Mouse (Mus musculus) kidney, embryonic 14.5 days (tissue): Measurements from ENCODE around the gene Jmjd8. TPM values are rescaled to one million over a fixed set of nuclear protein-coding genes. Genes with fewer than 3 reads are reported as not detected.

Source experiments
- ATAC-seq: fragments of 200-750 bp; cut with Nextera tagmentation; 2 replicates; pipeline ENCODE4 v1.8.0; 2017; ENCODE audit warnings: moderate number of reproducible peaks, mild to moderate bottlenecking, moderate TSS enrichment, moderate library complexity; ENCODE audit not compliant: low FRiP score, low TSS enrichment
- H3K27ac ChIP-seq: fragments of 300-500 bp; sonication (generic); 2 replicates; pipeline ENCODE4 v1.5.1; 2014; ENCODE audit warnings: low read depth, mild to moderate bottlenecking, low read length, moderate library complexity, mixed read lengths
- H3K27me3 ChIP-seq: fragments of 300-500 bp; sonication (generic); 2 replicates; pipeline ENCODE4 v1.6.1; 2014; ENCODE audit warnings: mild to moderate bottlenecking, low read length; ENCODE audit not compliant: control insufficient read depth, insufficient read depth
- H3K36me3 ChIP-seq: fragments of 300-500 bp; sonication (generic); 2 replicates; pipeline ENCODE4 v1.6.1; 2014; ENCODE audit warnings: low read length, mixed read lengths; ENCODE audit not compliant: control insufficient read depth, insufficient read depth
- H3K4me1 ChIP-seq: fragments of 300-500 bp; sonication (generic); 2 replicates; pipeline ENCODE4 v1.6.1; 2014; ENCODE audit warnings: low read length, mixed read lengths; ENCODE audit not compliant: control insufficient read depth, insufficient read depth
- H3K4me2 ChIP-seq: fragments of 300-500 bp; sonication (generic); replicated peaks from 2 replicates; pipeline ENCODE4 v1.6.1; 2014; ENCODE audit warnings: low read depth, mild to moderate bottlenecking, low read length
- H3K4me3 ChIP-seq: fragments of 300-500 bp; sonication (generic); 2 replicates; pipeline ENCODE4 v1.5.1; 2014; ENCODE audit warnings: mild to moderate bottlenecking, low read length
- H3K9ac ChIP-seq: fragments of 300-500 bp; sonication (generic); 2 replicates; pipeline ENCODE4 v1.6.1; 2014; ENCODE audit warnings: low read depth, mild to moderate bottlenecking, low read length, moderate library complexity
- H3K9me3 ChIP-seq: fragments of 300-500 bp; sonication (generic); 2 replicates; pipeline ENCODE4 v1.6.1; 2016; ENCODE audit warnings: low read length; ENCODE audit not compliant: control insufficient read depth
- WGBS: fragments of 180-500 bp; shearing (Covaris S2); extraction: QIAGEN DNeasy Blood & Tissue Kit; methylation state at CpG from one replicate; pipeline ENCODE4 v1.1.7; 2014; 5-methylcytosine and 5-hydroxymethylcytosine counted together
- polyA plus RNA-seq: library from polyadenylated mRNA; unstranded; fragments of >200 nt; fragmentation: Nextera tagmentation; extraction: Ambion mirVana; gene quantifications from 2 replicates; pipeline ENCODE4 v1.2.1, GENCODE M21; 2014

Jmjd8 gene
- polyA plus RNA-seq, 1 experiment from 2014 or later = 45.7 TPM

- H3K36me3 ChIP-seq = peaks cover 17% of the 10 kb centered on the region
- H3K4me1 ChIP-seq = peaks cover 30% of the 10 kb centered on the region
- ATAC-seq = no peak
- H3K4me3 ChIP-seq = peak overlapping the region; percentile 69
- no peaks in the 10 kb centered on the region for H3K9me3 ChIP-seq
- H3K27me3 ChIP-seq = no peaks in the 10 kb centered on the region
- 0 out of 2 replicates have a peak overlapping the region, but pooled peaks have one; percentile 1 for H3K27ac ChIP-seq
- WGBS = 63% methylated on average over 10 of the region's 10 CpGs
- peak overlapping the region; percentile 73 for H3K4me2 ChIP-seq
- peak overlapping the region; percentile 75 for H3K9ac ChIP-seq
These were observed 47.8 kb downstream of the Jmjd8 start for GRCm38 (mm10) chr17:25876347-25876915.

GRCm38 (mm10) chr17:25877025-25877424, 48.4 kb downstream of the Jmjd8 start:
- Histone ChIP-seq H3K4me1 (peaks cover 33% of the 10 kb centered on the region), H3K9ac (no peak overlapping the region), H3K4me2 (no peak overlapping the region), H3K36me3 (peaks cover 20% of the 10 kb centered on the region), H3K27me3 (no peaks in the 10 kb centered on the region), H3K27ac (no peak overlapping the region), H3K4me3 (no peak overlapping the region), H3K9me3 (no peaks in the 10 kb centered on the region)
- 95% methylated on average over 3 of the region's 3 CpGs for WGBS
- no peak for ATAC-seq

- no peak overlapping the region for H3K27ac ChIP-seq
- 93% methylated on average over 32 of the region's 32 CpGs for WGBS
These were observed 49.3 kb downstream of the Jmjd8 start for GRCm38 (mm10) chr17:25877741-25878610.

GRCm38 (mm10) chr17:25878611-25879180, 50.0 kb downstream of the Jmjd8 start:
- Histone ChIP-seq H3K27ac (no peak overlapping the region), H3K27me3 (no peaks in the 10 kb centered on the region), H3K9me3 (no peaks in the 10 kb centered on the region), H3K4me2 (no peak overlapping the region), H3K9ac (no peak overlapping the region), H3K4me3 (no peak overlapping the region), H3K4me1 (peaks cover 33% of the 10 kb centered on the region), H3K36me3 (peaks cover 36% of the 10 kb centered on the region)
- WGBS = 87% methylated on average over 19 of the region's 19 CpGs
- ATAC-seq = no peak

More at GRCm38 (mm10) chr17:25877741-25878610, 49.3 kb downstream of the Jmjd8 start:
- no peaks in the 10 kb centered on the region for H3K27me3 ChIP-seq
- no peaks in the 10 kb centered on the region for H3K9me3 ChIP-seq
- H3K4me1 ChIP-seq = peaks cover 33% of the 10 kb centered on the region
- H3K4me3 ChIP-seq = no peak overlapping the region
- H3K9ac ChIP-seq = no peak overlapping the region
- no peak for ATAC-seq
- no peak overlapping the region for H3K4me2 ChIP-seq
- peaks cover 29% of the 10 kb centered on the region for H3K36me3 ChIP-seq

- H3K9me3 ChIP-seq = no peaks in the 10 kb centered on the region
- H3K4me2 ChIP-seq = no peak overlapping the region
- no peak overlapping the region for H3K4me3 ChIP-seq
- H3K4me1 ChIP-seq = peaks cover 29% of the 10 kb centered on the region
- no peak for ATAC-seq
- 54% methylated on average over 4 of the region's 4 CpGs for WGBS
- H3K36me3 ChIP-seq = peaks cover 40% of the 10 kb centered on the region
- H3K27ac ChIP-seq = no peak overlapping the region
- H3K9ac ChIP-seq = no peak overlapping the region
- H3K27me3 ChIP-seq = no peaks in the 10 kb centered on the region
These were observed 50.6 kb downstream of the Jmjd8 start for GRCm38 (mm10) chr17:25879261-25879660.

GRCm38 (mm10) chr17:25879750-25880149, 51.1 kb downstream of the Jmjd8 start:
- Histone ChIP-seq H3K9me3 (no peaks in the 10 kb centered on the region), H3K4me3 (no peak overlapping the region), H3K36me3 (peaks cover 45% of the 10 kb centered on the region), H3K9ac (peak overlapping the region; percentile 23; the same call in 1 of the 2 replicates), H3K4me1 (peaks cover 29% of the 10 kb centered on the region), H3K27me3 (no peaks in the 10 kb centered on the region), H3K27ac (no peak overlapping the region), H3K4me2 (no peak overlapping the region)
- 66% methylated on average over 8 of the region's 8 CpGs for WGBS
- ATAC-seq = no peak

- Histone ChIP-seq H3K4me1 (peaks cover 29% of the 10 kb centered on the region), H3K4me2 (no peak within 1 kb of the TSS), H3K4me3 (no peak within 1 kb of the TSS), H3K27ac (0 out of 2 replicates have a peak within 1 kb of the TSS, but pooled peaks have one; percentile 24), H3K9me3 (no peaks in the 10 kb centered on the region), H3K36me3 (peaks cover 50% of the 10 kb centered on the region), H3K9ac (peak within 1 kb of the TSS; percentile 23; the same call in 1 of the 2 replicates), H3K27me3 (no peaks in the 10 kb centered on the region)
- 23% methylated on average over 5 of the region's 5 CpGs for WGBS
- no peak for ATAC-seq
These were observed 51.7 kb downstream of the Jmjd8 start, which contains the start of gene Wfikkn1 for GRCm38 (mm10) chr17:25880196-25880910. TSS of gene Wfikkn1 (minus strand) at chr17:25880858.

- H3K27me3 ChIP-seq = no peaks in the 10 kb centered on the region
- peaks cover 25% of the 10 kb centered on the region for H3K4me1 ChIP-seq
- 0 out of 2 replicates have a peak overlapping the region, but pooled peaks have one; percentile 24 for H3K27ac ChIP-seq
- peaks cover 51% of the 10 kb centered on the region for H3K36me3 ChIP-seq
- WGBS = 9% methylated on average over 5 of the region's 5 CpGs
- H3K9ac ChIP-seq = peak overlapping the region; percentile 8; the same call in 1 of the 2 replicates
- no peak for ATAC-seq
- no peak overlapping the region for H3K4me3 ChIP-seq
- no peak overlapping the region for H3K4me2 ChIP-seq
- H3K9me3 ChIP-seq = no peaks in the 10 kb centered on the region
These were observed 52.4 kb downstream of the Jmjd8 start for GRCm38 (mm10) chr17:25880913-25881641.
